In the genomic region with DNA sequence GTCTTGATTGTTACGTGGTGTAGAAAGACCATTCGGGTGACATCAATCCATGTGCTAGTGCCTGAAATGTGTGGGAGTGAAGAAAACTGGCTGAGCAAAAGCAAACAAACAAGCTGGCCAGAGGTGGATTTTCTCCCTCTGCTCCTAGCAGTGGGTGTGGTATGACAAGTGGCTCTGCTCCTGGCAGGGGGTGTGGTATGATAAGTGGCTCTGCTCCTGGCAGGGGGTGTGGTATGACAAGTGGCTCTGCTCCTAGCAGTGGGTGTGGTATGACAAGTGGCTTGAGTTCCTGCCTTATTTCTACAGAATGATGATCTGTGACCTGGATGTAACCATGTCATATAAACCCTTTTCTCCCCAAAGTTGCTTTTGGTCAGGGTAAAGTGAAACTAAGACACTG, we compare ENCODE assay signal across 12 mouse cellular contexts.
A peak's percentile ranks its signal among the peaks of the same experiment; 100 is the strongest.
DNase-seq lines count a peak whose midpoint lies in the region; ATAC-seq and TF ChIP-seq lines count a peak whose summit lies in the region.
"Had no signal": no experiment of that assay in that cellular context is flagged by ENCODE, and none has a peak within 500 bp of the region (broad histone marks: within the 10 kb centered on the region; RNA-seq: fewer than 3 reads in every experiment).

No protein-coding gene starts in this region.

- no peak overlapping the region for H3K9ac ChIP-seq in heart, embryonic 15.5 days
- H3K9ac ChIP-seq in lung, postnatal 0 days (replicated peaks; ENCODE audit: low read depth): no peak overlapping the region
- H3K9ac ChIP-seq in midbrain, embryonic 16.5 days (ENCODE audit: low read depth, low read length): no peak overlapping the region
- H3K9ac ChIP-seq: hindbrain, embryonic 14.5 days; midbrain, embryonic 12.5 days had no signal

- no peak overlapping the region for H3K4me3 ChIP-seq in heart, embryonic 15.5 days
- H3K4me3 ChIP-seq in lung, postnatal 0 days (ENCODE audit: low read depth, low read length): no peak overlapping the region
- H3K4me3 ChIP-seq in midbrain, embryonic 16.5 days (ENCODE audit: low read depth, low read length): no peak overlapping the region
- H3K4me3 ChIP-seq: midbrain, embryonic 12.5 days had no signal

- H3K27ac ChIP-seq in heart, embryonic 15.5 days: no peak overlapping the region
- H3K27ac ChIP-seq in lung, postnatal 0 days (ENCODE audit: low read length): no peak overlapping the region
- no peak overlapping the region for H3K27ac ChIP-seq in midbrain, embryonic 16.5 days (ENCODE audit: low read length)
- H3K27ac ChIP-seq: hindbrain, embryonic 14.5 days; midbrain, embryonic 12.5 days had no signal

- DNase-seq in ES-CJ7 (ENCODE audit: low read depth, low spot score) (peak; percentile 63), R1 (ENCODE audit: low read depth, low spot score) (peak; percentile 69)
- peak; percentile 69 for DNase-seq in lung, postnatal 0 days (ENCODE audit: low spot score)
- no peak for DNase-seq in thymus, postnatal 0 days (ENCODE audit: low spot score)
- DNase-seq in right cerebral cortex, postnatal 14 days: no peak
- DNase-seq: cerebellum, postnatal 25 days had no signal

- TF ChIP-seq CTCF in lung, postnatal 0 days (IDR thresholded peaks at IDR 0.05): no peak

- H3K4me2 ChIP-seq in heart, embryonic 15.5 days: no peak overlapping the region
- H3K4me2 ChIP-seq in lung, postnatal 0 days (replicated peaks; ENCODE audit: low read depth, low read length): no peak overlapping the region
- H3K4me2 ChIP-seq in midbrain, embryonic 16.5 days (ENCODE audit: low read length): no peak overlapping the region
- H3K4me2 ChIP-seq: hindbrain, embryonic 14.5 days; midbrain, embryonic 12.5 days had no signal

- TF ChIP-seq EP300 in lung, postnatal 0 days (IDR thresholded peaks at IDR 0.05): peak; percentile 79

- no peaks in the 10 kb centered on the region for H3K27me3 ChIP-seq in heart, embryonic 15.5 days
- 0 out of 2 replicates have a peak, but pooled peaks cover 3% of the 10 kb centered on the region for H3K27me3 ChIP-seq in lung, postnatal 0 days (replicated peaks; ENCODE audit: insufficient read depth, low read length)
- no peaks in the 10 kb centered on the region for H3K27me3 ChIP-seq in midbrain, embryonic 16.5 days (ENCODE audit: control insufficient read depth, insufficient read depth, low read depth, low read length)
- H3K27me3 ChIP-seq: midbrain, embryonic 12.5 days had no signal

- no peaks in the 10 kb centered on the region for H3K36me3 ChIP-seq in heart, embryonic 15.5 days
- no peaks in the 10 kb centered on the region for H3K36me3 ChIP-seq in lung, postnatal 0 days (ENCODE audit: insufficient read depth, low read length)
- no peaks in the 10 kb centered on the region for H3K36me3 ChIP-seq in midbrain, embryonic 16.5 days (ENCODE audit: control insufficient read depth, insufficient read depth, low read length)
- H3K36me3 ChIP-seq: G1E; midbrain, embryonic 12.5 days had no signal

- H3K4me1 ChIP-seq in heart, embryonic 15.5 days (replicated peaks): no peaks in the 10 kb centered on the region
- no peaks in the 10 kb centered on the region for H3K4me1 ChIP-seq in lung, postnatal 0 days (ENCODE audit: insufficient read depth, low read depth, low read length)
- no peaks in the 10 kb centered on the region for H3K4me1 ChIP-seq in midbrain, embryonic 16.5 days (ENCODE audit: control insufficient read depth, insufficient read depth, low read length)
- H3K4me1 ChIP-seq: midbrain, embryonic 12.5 days had no signal

- ATAC-seq in heart, embryonic 15.5 days (replicated peaks; ENCODE audit: insufficient number of reproducible peaks, insufficient read depth, low FRiP score, low read depth): peak; percentile 64; the same call in 1 of the 2 replicates
- peak; percentile 95 for ATAC-seq in lung, postnatal 0 days
- ATAC-seq in midbrain, embryonic 16.5 days: no peak
- ATAC-seq: intestine, postnatal 0 days had no signal

- no peaks in the 10 kb centered on the region for H3K9me3 ChIP-seq in heart, embryonic 15.5 days (replicated peaks)
- H3K9me3 ChIP-seq in lung, postnatal 0 days (ENCODE audit: low read length): no peaks in the 10 kb centered on the region
- H3K9me3 ChIP-seq in midbrain, embryonic 16.5 days (replicated peaks; ENCODE audit: control insufficient read depth, low read length, poor library complexity, severe bottlenecking): no peaks in the 10 kb centered on the region; the same call in 1 of the 2 replicates
- H3K9me3 ChIP-seq: midbrain, embryonic 12.5 days had no signal

- 41% methylated on average over 2 of the region's 2 CpGs for WGBS in heart, embryonic 15.5 days
- 36% methylated on average over 2 of the region's 2 CpGs for WGBS in lung, postnatal 0 days
- 88% methylated on average over 2 of the region's 2 CpGs for WGBS in midbrain, embryonic 16.5 days

Comparison
In these comparisons a context has a peak if more than half of its experiments do, and no peak if none do; other contexts are left out.
1. DNase-seq: peak in ES-CJ7 (single experiment), R1 (single experiment) and lung, postnatal 0 days (single experiment); none in thymus, postnatal 0 days (single experiment) and right cerebral cortex, postnatal 14 days (single experiment).